Mouse (Mus musculus): Measurements from ENCODE around the gene Ankle2.

GRCm38 (mm10) chr5:110231638-110232037 is 834 bp downstream of the Ankle2 start:
- TF ChIP-seq CTCF (IDR thresholded peaks at IDR 0.05) (no peak; the same call in 1 of the 2 replicates), POLR2A (IDR thresholded peaks at IDR 0.05; ENCODE audit: insufficient read depth, low read depth, low read length) (no peak)
